Mouse (Mus musculus) liver, embryonic 13.5 days (tissue): ENCODE data around the gene Dzank1. TPM values are rescaled to one million over a fixed set of nuclear protein-coding genes. Genes with fewer than 3 reads are reported as not detected.
A peak's percentile ranks its signal among the peaks of the same experiment; 100 is the strongest.

Experiments used
- ATAC-seq: fragments of 200-750 bp; cut with Nextera tagmentation; 2 replicates; pipeline ENCODE4 v1.8.0; 2017; ENCODE audit warnings: low read depth, mild to moderate bottlenecking, moderate number of reproducible peaks, moderate library complexity
- DNase-seq: peaks from one replicate; pipeline ENCODE4 v3.0.0; 2022
- H3K27ac ChIP-seq: fragments of 300-500 bp; sonication (generic); 2 replicates; pipeline ENCODE4 v1.5.1; 2015; ENCODE audit warnings: moderate library complexity, mild to moderate bottlenecking, inconsistent platforms
- H3K27me3 ChIP-seq: fragments of 300-500 bp; sonication (generic); 2 replicates; pipeline ENCODE4 v1.6.1; 2015; ENCODE audit warnings: mild to moderate bottlenecking, inconsistent platforms
- H3K36me3 ChIP-seq: fragments of 300-500 bp; sonication (generic); 2 replicates; pipeline ENCODE4 v1.6.1; 2015; ENCODE audit warnings: mild to moderate bottlenecking, inconsistent platforms
- H3K4me1 ChIP-seq: fragments of 300-500 bp; sonication (generic); replicated peaks from 2 replicates; pipeline ENCODE4 v1.6.1; 2015; ENCODE audit warnings: inconsistent platforms
- H3K4me2 ChIP-seq: fragments of 300-500 bp; sonication (generic); 2 replicates; pipeline ENCODE4 v1.6.1; 2015; ENCODE audit warnings: inconsistent platforms, mild to moderate bottlenecking, moderate library complexity
- H3K4me3 ChIP-seq: fragments of 300-500 bp; sonication (generic); replicated peaks from 2 replicates; pipeline ENCODE4 v1.5.1; 2015; ENCODE audit warnings: mild to moderate bottlenecking, inconsistent platforms
- H3K9ac ChIP-seq: fragments of 300-500 bp; sonication (generic); 2 replicates; pipeline ENCODE4 v1.6.1; 2015; ENCODE audit warnings: mild to moderate bottlenecking, inconsistent platforms
- H3K9me3 ChIP-seq: fragments of 300-500 bp; sonication (generic); replicated peaks from 2 replicates; pipeline ENCODE4 v1.6.1; 2016; ENCODE audit warnings: inconsistent platforms
- whole genome bisulfite sequencing: fragments of 180-500 bp; shearing (Covaris S2); methylation state at CpG from one replicate; pipeline ENCODE4 v1.1.7; 2015; ENCODE audit not compliant: insufficient replicate concordance; 5-methylcytosine and 5-hydroxymethylcytosine counted together
- polyA plus RNA-seq: library from polyadenylated mRNA; unstranded; fragments of >200 nt; fragmentation: Nextera tagmentation; extraction: Ambion mirVana; gene quantifications from 2 replicates; pipeline ENCODE4 v1.2.1, GENCODE M21; 2015

Dzank1 gene
- 0.01 and 0.02 TPM in 2 replicates for polyA plus RNA-seq

DNA sequence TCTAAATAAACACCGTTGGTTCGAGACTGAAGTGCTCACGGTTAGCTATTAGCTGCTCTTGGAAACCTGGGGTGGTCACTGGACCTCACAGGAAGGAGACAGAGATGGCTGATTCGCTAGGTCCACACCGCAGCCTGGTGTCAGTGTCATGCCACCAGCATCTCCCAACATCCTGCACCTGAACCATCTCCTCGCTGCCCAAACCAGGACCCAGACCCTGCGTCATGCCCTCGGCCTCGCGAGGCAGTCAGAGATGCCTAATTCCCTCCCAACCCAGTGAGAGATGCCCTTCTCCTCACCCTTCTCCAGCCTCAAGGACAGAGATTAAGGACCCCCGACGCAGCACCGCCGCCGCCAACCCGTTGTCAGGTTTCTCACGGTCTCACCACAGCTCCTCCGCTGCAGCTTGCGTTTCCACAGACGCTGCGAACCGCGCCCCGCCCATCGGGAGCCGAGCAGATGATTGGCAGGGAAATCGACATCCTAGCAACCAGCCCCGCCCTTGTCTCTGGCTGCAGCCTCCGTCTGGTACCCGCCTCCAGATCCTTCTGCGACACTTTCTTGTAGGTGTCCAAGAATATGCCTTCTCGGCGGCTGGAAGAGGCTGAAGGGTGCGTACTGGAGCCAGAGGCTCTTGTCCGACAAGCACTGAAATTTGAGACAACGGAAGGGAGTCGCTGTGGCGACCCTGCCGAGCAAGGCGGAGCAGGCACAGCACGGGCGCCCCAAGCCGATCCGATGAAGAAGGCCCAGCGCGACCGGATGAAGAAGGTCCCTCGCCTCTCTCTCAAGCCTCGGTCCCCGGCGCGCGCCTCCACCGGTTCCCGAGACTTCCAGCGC, at the start of gene Dzank1, which contains the start of gene Polr3f:
Gene Dzank1, minus strand, starts transcription at position 434 of the 840 bp plus-strand sequence.
Gene Polr3f, plus strand, starts transcription at position 738 of the 840 bp plus-strand sequence.
- Histone ChIP-seq H3K36me3 (peaks cover 13% of the 10 kb centered on the region), H3K27me3 (peaks cover 24% of the 10 kb centered on the region), H3K4me3 (peak within 1 kb of the TSS; percentile 91), H3K27ac (peak within 1 kb of the TSS; percentile 58), H3K9ac (peak within 1 kb of the TSS; percentile 86), H3K4me1 (peaks cover 23% of the 10 kb centered on the region), H3K9me3 (no peaks in the 10 kb centered on the region), H3K4me2 (peak within 1 kb of the TSS; percentile 88)
- 1% methylated on average over 56 of the region's 56 CpGs for WGBS
- DNase-seq (peak; percentile 96), ATAC-seq (peak; percentile 99)

DNA sequence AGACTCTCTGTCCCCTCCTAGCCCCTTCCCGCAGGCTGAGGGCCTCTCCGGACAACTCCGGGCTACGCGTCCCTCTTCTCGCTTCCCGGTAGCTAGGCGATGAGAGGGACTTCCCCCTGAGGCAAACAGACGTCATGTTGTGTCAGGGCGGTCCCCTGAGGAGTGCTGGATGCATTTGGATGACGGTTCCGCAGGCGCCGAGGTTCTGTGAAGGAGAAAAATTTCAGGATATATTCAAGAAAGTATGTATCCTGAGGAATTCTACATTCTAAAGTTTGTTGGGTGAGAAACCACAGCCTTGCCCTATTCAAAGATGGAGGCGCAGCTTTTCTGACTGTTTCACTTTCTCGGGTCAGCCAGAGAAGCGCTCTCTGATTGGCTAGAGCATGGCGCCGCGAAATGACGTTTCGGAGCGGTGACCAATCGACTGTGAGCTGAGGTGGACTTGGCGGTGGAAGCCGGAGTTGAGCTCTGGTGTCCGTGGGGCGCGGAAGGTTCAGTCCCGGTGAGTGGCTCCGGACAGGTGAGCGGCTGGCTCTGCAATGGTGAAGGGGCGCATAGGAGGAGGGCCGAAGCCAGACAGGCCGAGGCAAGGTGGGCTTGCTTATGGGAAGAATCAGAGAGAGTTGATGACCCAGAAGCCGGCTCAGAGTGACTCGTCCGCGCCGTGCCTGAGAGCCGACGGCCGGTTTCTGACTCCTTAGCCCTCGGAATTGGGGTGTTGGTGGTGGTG, 28.8 kb upstream of the Dzank1 start, which contains the start of gene Sec23b:
Gene Sec23b, plus strand, starts transcription at position 410 of the 733 bp plus-strand sequence.
- WGBS, result under 1% methylated on average over 44 of the region's 44 CpGs
- H3K4me1 ChIP-seq, result peaks cover 24% of the 10 kb centered on the region
- H3K27me3 ChIP-seq, result no peaks in the 10 kb centered on the region
- DNase-seq, result peak; percentile 90
- H3K4me2 ChIP-seq, result peak within 1 kb of the TSS; percentile 75
- peak within 1 kb of the TSS; percentile 83 for H3K9ac ChIP-seq
- peak within 1 kb of the TSS; percentile 82 for H3K4me3 ChIP-seq
- peak within 1 kb of the TSS; percentile 87 for H3K27ac ChIP-seq
- peaks cover 12% of the 10 kb centered on the region for H3K36me3 ChIP-seq
- peak; percentile 98 for ATAC-seq
- no peaks in the 10 kb centered on the region for H3K9me3 ChIP-seq

DNA sequence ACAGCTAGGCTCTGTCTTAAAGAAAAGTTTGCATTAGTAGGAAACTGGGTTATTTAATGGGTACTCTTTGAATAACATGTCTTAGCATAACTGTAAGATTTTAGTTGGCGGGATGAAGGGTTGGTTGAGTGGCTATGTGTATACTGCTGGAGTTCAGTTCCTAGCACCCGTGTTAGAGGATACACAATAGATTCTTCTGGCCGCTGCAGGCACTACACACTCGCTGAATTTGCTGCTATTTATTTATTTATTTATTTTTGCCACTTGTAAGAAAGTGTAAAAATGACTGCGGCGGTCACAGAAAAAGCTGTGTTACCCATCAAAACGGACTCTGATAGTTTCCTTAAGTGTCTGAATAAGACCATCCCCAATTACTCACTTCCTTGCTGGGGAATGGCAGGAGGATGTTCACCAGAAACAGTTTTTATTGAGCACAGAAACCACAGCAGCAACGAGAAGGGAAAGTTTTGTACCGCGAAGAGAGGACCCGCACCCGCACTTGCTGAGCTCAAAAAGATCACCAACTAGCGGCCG, 28.1 kb upstream of the Dzank1 start:
- DNase-seq, result no peak

DNA sequence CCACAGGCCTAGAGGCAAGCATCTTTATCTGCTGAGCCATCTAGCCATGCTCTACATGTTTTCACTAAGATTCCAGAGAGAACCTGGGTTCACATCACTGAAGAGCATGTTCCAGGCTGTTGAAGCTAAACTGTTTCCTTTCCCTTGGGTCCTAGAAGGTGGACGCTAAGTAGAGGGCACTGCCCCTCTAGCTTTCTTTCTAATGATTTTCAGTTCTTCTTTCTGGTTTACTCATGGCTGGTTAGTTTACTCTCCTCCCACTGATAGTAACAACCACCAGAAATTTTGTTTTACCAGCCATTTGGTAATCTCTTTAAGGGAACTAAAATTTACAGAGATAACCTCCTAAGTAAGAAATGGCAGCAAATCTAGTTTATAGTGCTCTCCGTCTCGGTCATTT, 26.7 kb upstream of the Dzank1 start:
- H3K27me3 ChIP-seq, result no peaks in the 10 kb centered on the region
- ATAC-seq (no peak), DNase-seq (no peak)
- H3K4me2 ChIP-seq, result no peak overlapping the region
- 88% methylated on average over 3 of the region's 3 CpGs for WGBS
- peaks cover 28% of the 10 kb centered on the region for H3K4me1 ChIP-seq
- H3K36me3 ChIP-seq, result no peaks in the 10 kb centered on the region
- H3K9me3 ChIP-seq, result no peaks in the 10 kb centered on the region
- no peak overlapping the region for H3K27ac ChIP-seq
- no peak overlapping the region for H3K9ac ChIP-seq
- H3K4me3 ChIP-seq, result no peak overlapping the region

More for the DNA sequence above, 28.1 kb upstream of the Dzank1 start:
- peak overlapping the region; percentile 82 for H3K4me3 ChIP-seq
- no peak for ATAC-seq
- H3K4me1 ChIP-seq, result peaks cover 24% of the 10 kb centered on the region
- peak overlapping the region; percentile 75 for H3K4me2 ChIP-seq
- H3K9ac ChIP-seq, result peak overlapping the region; percentile 83
- 2% methylated on average over 14 of the region's 14 CpGs for WGBS
- peaks cover 12% of the 10 kb centered on the region for H3K36me3 ChIP-seq
- no peaks in the 10 kb centered on the region for H3K9me3 ChIP-seq
- H3K27me3 ChIP-seq, result no peaks in the 10 kb centered on the region
- H3K27ac ChIP-seq, result peak overlapping the region; percentile 87

DNA sequence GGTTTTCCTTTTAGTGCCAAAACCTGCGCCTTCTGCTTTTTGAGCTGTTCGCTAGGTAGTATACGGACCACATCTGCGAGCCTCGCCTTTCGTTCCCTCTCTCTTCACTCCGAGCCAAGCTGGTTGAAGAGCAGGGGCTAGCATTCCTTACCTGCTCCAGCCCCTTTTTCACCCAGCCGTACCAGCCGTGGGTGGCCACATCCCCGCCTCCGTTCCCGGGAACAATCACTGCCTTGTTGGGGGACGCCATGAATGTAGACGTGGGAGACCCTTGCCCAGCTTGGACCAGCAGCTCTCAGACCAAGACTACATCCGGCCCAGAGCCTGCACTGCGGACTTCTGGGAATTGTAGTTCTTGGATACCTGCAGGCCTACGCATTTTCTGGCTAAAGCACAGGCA, 23.3 kb upstream of the Dzank1 start, which contains the start of gene Rbbp9:
Gene Rbbp9, minus strand, starts transcription at position 341 of the 400 bp plus-strand sequence.
- peak; percentile 42 for DNase-seq

DNA sequence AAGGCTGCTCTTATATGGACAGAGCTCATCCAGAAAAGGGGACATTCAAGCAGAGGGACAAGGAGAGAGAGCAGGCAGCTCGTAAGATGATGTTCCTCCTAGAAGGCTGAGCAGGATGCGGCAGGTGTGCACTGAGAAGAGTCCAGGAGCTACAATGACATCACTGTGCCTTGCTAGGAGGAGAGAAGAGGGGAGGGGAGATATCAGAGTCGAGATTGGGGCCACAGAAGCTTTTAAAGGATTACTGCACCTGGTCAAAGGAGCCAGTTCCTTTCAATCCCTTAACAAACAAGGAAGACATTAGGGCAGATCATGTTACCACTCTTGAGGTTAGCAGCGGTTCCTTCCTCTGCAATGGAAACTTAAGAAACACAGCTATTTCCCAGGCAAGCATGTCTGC, 20.3 kb upstream of the Dzank1 start:
- Histone ChIP-seq H3K4me1 (peaks cover 4% of the 10 kb centered on the region), H3K4me2 (no peak overlapping the region), H3K36me3 (peaks cover 13% of the 10 kb centered on the region), H3K4me3 (no peak overlapping the region), H3K27ac (no peak overlapping the region), H3K9ac (no peak overlapping the region), H3K9me3 (no peaks in the 10 kb centered on the region), H3K27me3 (no peaks in the 10 kb centered on the region)
- no peak for ATAC-seq
- DNase-seq, result no peak
- 58% methylated on average over 4 of the region's 4 CpGs for WGBS

More for the DNA sequence above, 23.3 kb upstream of the Dzank1 start, which contains the start of gene Rbbp9:
- ATAC-seq, result peak; percentile 78
- Histone ChIP-seq H3K4me2 (peak within 1 kb of the TSS; percentile 72), H3K27me3 (no peaks in the 10 kb centered on the region), H3K9ac (peak within 1 kb of the TSS; percentile 75), H3K27ac (no peak within 1 kb of the TSS), H3K9me3 (no peaks in the 10 kb centered on the region), H3K4me1 (peaks cover 10% of the 10 kb centered on the region), H3K36me3 (peaks cover 5% of the 10 kb centered on the region; the same call in 1 of the 2 replicates), H3K4me3 (peak within 1 kb of the TSS; percentile 70)
- 1% methylated on average over 17 of the region's 17 CpGs for WGBS

DNA sequence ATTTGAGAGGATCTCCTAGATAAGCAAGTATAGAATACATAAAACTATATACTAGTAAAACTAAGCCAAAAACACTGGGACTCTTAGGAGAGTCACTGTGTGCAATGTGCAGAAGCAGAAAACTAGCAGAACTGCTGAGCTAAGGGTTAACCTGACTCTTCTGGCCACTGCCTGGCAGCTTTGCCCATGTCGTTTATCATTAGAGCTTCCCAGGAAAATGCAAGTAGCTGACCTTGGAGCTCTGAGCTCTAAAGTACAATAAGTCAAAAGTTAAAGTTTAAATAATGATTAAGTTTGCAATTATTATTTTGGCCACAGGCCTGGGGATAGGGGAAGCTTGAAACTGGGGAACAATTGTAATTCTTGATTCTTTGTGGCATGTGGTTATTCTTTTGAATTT, 18.3 kb upstream of the Dzank1 start:
- H3K36me3 ChIP-seq, result peaks cover 13% of the 10 kb centered on the region
- H3K4me2 ChIP-seq, result no peak overlapping the region
- ATAC-seq (no peak), DNase-seq (no peak)
- H3K9me3 ChIP-seq, result no peaks in the 10 kb centered on the region
- no peak overlapping the region for H3K27ac ChIP-seq
- H3K9ac ChIP-seq, result no peak overlapping the region
- no peaks in the 10 kb centered on the region for H3K27me3 ChIP-seq
- WGBS, result 35% methylated on average over 1 of the region's 1 CpGs
- no peak overlapping the region for H3K4me3 ChIP-seq
- H3K4me1 ChIP-seq, result peaks cover 4% of the 10 kb centered on the region

DNA sequence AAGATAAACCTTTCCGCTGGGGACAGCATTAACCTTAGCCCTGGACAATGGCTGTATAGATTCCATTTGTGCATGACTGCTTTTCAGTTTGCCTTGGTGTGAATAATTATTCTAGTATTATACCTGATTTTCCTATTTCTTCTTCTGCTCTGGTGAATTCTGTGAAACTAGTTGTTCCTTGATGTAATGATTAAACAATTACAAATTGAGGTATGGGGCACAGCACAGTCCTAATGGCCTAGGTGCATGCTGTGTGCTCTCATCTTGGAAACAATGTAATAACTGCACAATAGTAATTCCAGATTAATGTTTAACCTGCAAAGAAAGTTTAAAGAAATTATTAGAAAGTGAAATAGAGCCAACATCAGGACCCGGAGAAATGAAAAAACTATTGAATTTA, 17.8 kb upstream of the Dzank1 start:
- no peak overlapping the region for H3K9ac ChIP-seq
- WGBS, result 78% methylated on average over 2 of the region's 2 CpGs
- no peak overlapping the region for H3K4me3 ChIP-seq
- H3K27me3 ChIP-seq, result no peaks in the 10 kb centered on the region
- DNase-seq (no peak), ATAC-seq (no peak)
- peaks cover 16% of the 10 kb centered on the region for H3K36me3 ChIP-seq
- H3K4me1 ChIP-seq, result peaks cover 3% of the 10 kb centered on the region
- H3K9me3 ChIP-seq, result no peaks in the 10 kb centered on the region
- H3K27ac ChIP-seq, result no peak overlapping the region
- H3K4me2 ChIP-seq, result no peak overlapping the region

DNA sequence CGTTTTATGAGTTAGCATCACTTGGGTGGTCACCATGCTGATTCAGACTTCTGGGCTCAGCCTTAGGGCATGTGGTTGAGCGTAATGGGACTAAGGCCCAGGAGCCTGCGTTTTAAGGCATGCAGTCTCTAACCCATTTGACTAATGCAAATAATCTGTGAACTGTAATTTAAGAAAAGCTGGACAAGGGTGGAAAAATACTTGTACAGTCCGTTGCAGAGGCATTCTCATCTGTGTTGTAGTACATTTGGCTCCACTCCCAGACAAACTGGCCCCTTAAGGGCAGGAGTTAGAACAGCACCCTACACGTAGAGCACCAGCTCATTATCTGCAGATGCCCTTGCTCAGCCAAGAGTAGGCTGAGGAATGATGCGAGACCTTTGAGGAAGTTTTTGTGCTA, 17.4 kb upstream of the Dzank1 start:
- no peak for DNase-seq
- no peaks in the 10 kb centered on the region for H3K27me3 ChIP-seq
- peaks cover 20% of the 10 kb centered on the region for H3K36me3 ChIP-seq
- WGBS, result 71% methylated on average over 6 of the region's 6 CpGs
- H3K9me3 ChIP-seq, result no peaks in the 10 kb centered on the region
- no peak overlapping the region for H3K9ac ChIP-seq
- no peaks in the 10 kb centered on the region for H3K4me1 ChIP-seq
- H3K4me3 ChIP-seq, result no peak overlapping the region
- H3K27ac ChIP-seq, result no peak overlapping the region
- ATAC-seq, result no peak
- H3K4me2 ChIP-seq, result no peak overlapping the region

DNA sequence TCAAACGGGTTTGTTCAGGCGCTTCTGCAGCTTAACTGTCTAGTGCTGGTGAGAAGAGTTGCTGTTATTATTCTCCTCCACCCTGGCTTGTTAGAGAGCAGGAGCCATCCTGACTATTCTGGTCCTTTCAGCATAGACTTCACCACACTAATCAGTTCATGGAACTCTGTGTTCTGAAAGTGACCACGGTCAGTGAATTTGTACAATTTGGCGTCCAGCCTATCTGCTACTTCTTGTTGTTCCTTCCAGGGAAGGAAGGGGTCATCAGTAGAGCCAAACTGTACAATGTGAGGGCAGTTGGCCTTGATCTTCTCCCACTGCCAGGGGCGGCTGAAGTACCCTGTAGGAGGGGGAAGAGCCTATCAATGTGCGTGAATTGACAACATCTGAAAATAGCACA, 16.5 kb upstream of the Dzank1 start:
- no peak for DNase-seq

DNA sequence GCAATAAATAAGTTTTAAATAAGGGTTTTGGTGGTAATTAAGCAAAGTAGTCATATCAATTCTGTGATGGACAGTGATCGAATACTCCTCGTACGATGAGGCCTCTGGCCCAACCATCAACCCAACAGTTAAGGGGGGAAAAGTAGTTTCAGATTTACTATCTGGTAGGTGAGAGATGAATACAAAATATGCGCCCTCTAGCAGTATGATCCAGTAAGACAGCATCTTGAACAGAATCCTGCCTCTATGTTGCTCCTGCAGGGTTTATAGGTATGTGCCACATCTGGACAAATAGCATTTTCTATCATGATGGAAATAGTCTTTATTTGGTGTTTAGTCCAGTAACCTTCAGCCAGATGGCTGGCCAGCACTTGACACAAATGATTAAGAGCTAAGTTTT, 14.0 kb upstream of the Dzank1 start:
- ATAC-seq, result no peak
- H3K36me3 ChIP-seq, result peaks cover 46% of the 10 kb centered on the region
- no peaks in the 10 kb centered on the region for H3K4me1 ChIP-seq
- H3K27me3 ChIP-seq, result no peaks in the 10 kb centered on the region
- 76% methylated on average over 4 of the region's 4 CpGs for WGBS
- no peak for DNase-seq
- no peak overlapping the region for H3K4me3 ChIP-seq
- H3K4me2 ChIP-seq, result no peak overlapping the region
- no peaks in the 10 kb centered on the region for H3K9me3 ChIP-seq
- no peak overlapping the region for H3K27ac ChIP-seq
- no peak overlapping the region for H3K9ac ChIP-seq

More for the DNA sequence above, 16.5 kb upstream of the Dzank1 start:
- 79% methylated on average over 6 of the region's 6 CpGs for WGBS
- Histone ChIP-seq H3K36me3 (peaks cover 29% of the 10 kb centered on the region), H3K27ac (no peak overlapping the region), H3K4me2 (no peak overlapping the region), H3K9ac (no peak overlapping the region), H3K27me3 (no peaks in the 10 kb centered on the region), H3K9me3 (no peaks in the 10 kb centered on the region), H3K4me1 (no peaks in the 10 kb centered on the region), H3K4me3 (no peak overlapping the region)
- no peak for ATAC-seq
